Mouse (Mus musculus) lung, postnatal 36 days (tissue): ENCODE results near the gene Pik3ap1.
A peak's percentile ranks its signal among the peaks of the same experiment; 100 is the strongest.

ENCODE experiments used
- DNase-seq: peaks from one replicate; pipeline ENCODE4 v3.0.0; 2022; ENCODE audit warnings: mixed read lengths

Gene Pik3ap1

GRCm38 (mm10) chr19:41366854-41367517 is 17.9 kb downstream of the Pik3ap1 start:
- no peak for DNase-seq

- no peak for DNase-seq
These were observed 18.6 kb downstream of the Pik3ap1 start for GRCm38 (mm10) chr19:41366192-41366853.

GRCm38 (mm10) chr19:41365570-41365969 is 19.3 kb downstream of the Pik3ap1 start:
- no peak for DNase-seq

GRCm38 (mm10) chr19:41364509-41364908 is 20.4 kb downstream of the Pik3ap1 start:
- DNase-seq: no peak

- no peak for DNase-seq
These were observed 21.9 kb downstream of the Pik3ap1 start for GRCm38 (mm10) chr19:41362963-41363362.

GRCm38 (mm10) chr19:41360459-41360858 is 24.4 kb downstream of the Pik3ap1 start:
- DNase-seq: no peak

GRCm38 (mm10) chr19:41354287-41354951 is 30.5 kb downstream of the Pik3ap1 start:
- no peak for DNase-seq

GRCm38 (mm10) chr19:41349624-41350023 is 35.3 kb downstream of the Pik3ap1 start:
- no peak for DNase-seq

- DNase-seq: no peak
These were observed 36.7 kb downstream of the Pik3ap1 start for GRCm38 (mm10) chr19:41348161-41348560.

- peak; percentile 57 for DNase-seq
These were observed 37.6 kb downstream of the Pik3ap1 start for GRCm38 (mm10) chr19:41347326-41347725.

GRCm38 (mm10) chr19:41346099-41346850 is 38.6 kb downstream of the Pik3ap1 start:
- no peak for DNase-seq

- DNase-seq: peak; percentile 78
These were observed 39.7 kb downstream of the Pik3ap1 start for GRCm38 (mm10) chr19:41345028-41345741.

- no peak for DNase-seq
These were observed 40.3 kb downstream of the Pik3ap1 start for GRCm38 (mm10) chr19:41344666-41345027.

- no peak for DNase-seq
These were observed 42.3 kb downstream of the Pik3ap1 start for GRCm38 (mm10) chr19:41342592-41343090.

GRCm38 (mm10) chr19:41341677-41342076 is 43.2 kb downstream of the Pik3ap1 start:
- DNase-seq: no peak

GRCm38 (mm10) chr19:41339020-41339836 is 45.7 kb downstream of the Pik3ap1 start:
- DNase-seq: peak; percentile 68

GRCm38 (mm10) chr19:41338379-41338778 is 46.5 kb downstream of the Pik3ap1 start:
- DNase-seq: no peak

GRCm38 (mm10) chr19:41335721-41336120 is 49.2 kb downstream of the Pik3ap1 start:
- DNase-seq: no peak

- DNase-seq: no peak
These were observed 51.9 kb downstream of the Pik3ap1 start for GRCm38 (mm10) chr19:41332986-41333385.

GRCm38 (mm10) chr19:41332228-41332627 is 52.7 kb downstream of the Pik3ap1 start:
- peak; percentile 55 for DNase-seq

- DNase-seq: no peak
These were observed 54.5 kb downstream of the Pik3ap1 start for GRCm38 (mm10) chr19:41330401-41330800.
